Mouse (Mus musculus): Measurements from ENCODE around the gene Gh. TPM values are rescaled to one million over a fixed set of nuclear protein-coding genes. Genes with fewer than 3 reads are reported as not detected.
A peak's percentile ranks its signal among the peaks of the same experiment; 100 is the strongest.

Gene Gh
- polyA plus RNA-seq, 1 experiment = not detected

GRCm38 (mm10) chr11:106316416-106316815, 14.8 kb upstream of the Gh start:
- H3K4me3 ChIP-seq (ENCODE audit: low read depth, low read length) = no peak overlapping the region
- no peak overlapping the region for H3K27ac ChIP-seq (ENCODE audit: insufficient read depth, low read length)
- no peak overlapping the region for H3K9ac ChIP-seq (ENCODE audit: low read depth, poor library complexity, severe bottlenecking)
- H3K27me3 ChIP-seq (ENCODE audit: control insufficient read depth, insufficient read depth, low read length, poor library complexity, severe bottlenecking) = no peaks in the 10 kb centered on the region
- H3K9me3 ChIP-seq (replicated peaks; ENCODE audit: control insufficient read depth, insufficient read depth, low read length, poor library complexity, severe bottlenecking) = no peaks in the 10 kb centered on the region
- no peak for TF ChIP-seq POLR2A (IDR thresholded peaks at IDR 0.05; ENCODE audit: insufficient read depth, low read length)
- TF ChIP-seq CTCF (IDR thresholded peaks at IDR 0.05; ENCODE audit: low read depth, low read length) = no peak
- no peak for TF ChIP-seq EP300 (IDR thresholded peaks at IDR 0.05; ENCODE audit: insufficient read depth, low read depth, low read length)
- no peaks in the 10 kb centered on the region for H3K36me3 ChIP-seq (ENCODE audit: control insufficient read depth, insufficient read depth, low read length, poor library complexity, severe bottlenecking)
- peaks cover 3% of the 10 kb centered on the region for H3K4me1 ChIP-seq (ENCODE audit: control insufficient read depth, insufficient read depth, low read length)

- Histone ChIP-seq H3K4me1 (ENCODE audit: control insufficient read depth, insufficient read depth, low read length) (no peaks in the 10 kb centered on the region), H3K9me3 (replicated peaks; ENCODE audit: control insufficient read depth, insufficient read depth, low read length, poor library complexity, severe bottlenecking) (no peaks in the 10 kb centered on the region), H3K27ac (ENCODE audit: insufficient read depth, low read length) (no peak within 1 kb of the TSS), H3K4me3 (ENCODE audit: low read depth, low read length) (no peak within 1 kb of the TSS), H3K36me3 (ENCODE audit: control insufficient read depth, insufficient read depth, low read length, poor library complexity, severe bottlenecking) (no peaks in the 10 kb centered on the region), H3K9ac (ENCODE audit: low read depth, poor library complexity, severe bottlenecking) (no peak within 1 kb of the TSS), H3K27me3 (ENCODE audit: control insufficient read depth, insufficient read depth, low read length, poor library complexity, severe bottlenecking) (no peaks in the 10 kb centered on the region)
- no peak for TF ChIP-seq EP300 (IDR thresholded peaks at IDR 0.05; ENCODE audit: insufficient read depth, low read depth, low read length)
- no peak for TF ChIP-seq CTCF (IDR thresholded peaks at IDR 0.05; ENCODE audit: low read depth, low read length)
- no peak for TF ChIP-seq POLR2A (IDR thresholded peaks at IDR 0.05; ENCODE audit: insufficient read depth, low read length)
These were observed 12.7 kb upstream of the Gh start, which contains the start of gene Cd79b for GRCm38 (mm10) chr11:106314333-106314812. TSS of gene Cd79b (minus strand) at chr11:106314762.

GRCm38 (mm10) chr11:106313533-106313932, 11.9 kb upstream of the Gh start:
- Histone ChIP-seq H3K4me3 (ENCODE audit: low read depth, low read length) (no peak overlapping the region), H3K4me1 (ENCODE audit: control insufficient read depth, insufficient read depth, low read length) (no peaks in the 10 kb centered on the region), H3K27ac (ENCODE audit: insufficient read depth, low read length) (no peak overlapping the region), H3K36me3 (ENCODE audit: control insufficient read depth, insufficient read depth, low read length, poor library complexity, severe bottlenecking) (no peaks in the 10 kb centered on the region), H3K9me3 (replicated peaks; ENCODE audit: control insufficient read depth, insufficient read depth, low read length, poor library complexity, severe bottlenecking) (no peaks in the 10 kb centered on the region), H3K9ac (ENCODE audit: low read depth, poor library complexity, severe bottlenecking) (no peak overlapping the region), H3K27me3 (ENCODE audit: control insufficient read depth, insufficient read depth, low read length, poor library complexity, severe bottlenecking) (no peaks in the 10 kb centered on the region)
- TF ChIP-seq POLR2A (IDR thresholded peaks at IDR 0.05; ENCODE audit: insufficient read depth, low read length) (no peak), EP300 (IDR thresholded peaks at IDR 0.05; ENCODE audit: insufficient read depth, low read depth, low read length) (0 out of 2 replicates have a peak, but pooled peaks have one; percentile 20)

GRCm38 (mm10) chr11:106310123-106310522, 8.5 kb upstream of the Gh start:
- H3K36me3 ChIP-seq (ENCODE audit: control insufficient read depth, insufficient read depth, low read length, poor library complexity, severe bottlenecking) = no peaks in the 10 kb centered on the region
- H3K9me3 ChIP-seq (replicated peaks; ENCODE audit: control insufficient read depth, insufficient read depth, low read length, poor library complexity, severe bottlenecking) = no peaks in the 10 kb centered on the region
- no peak overlapping the region for H3K27ac ChIP-seq (ENCODE audit: insufficient read depth, low read length)
- no peaks in the 10 kb centered on the region for H3K4me1 ChIP-seq (ENCODE audit: control insufficient read depth, insufficient read depth, low read length)
- H3K27me3 ChIP-seq (ENCODE audit: control insufficient read depth, insufficient read depth, low read length, poor library complexity, severe bottlenecking) = no peaks in the 10 kb centered on the region
- no peak overlapping the region for H3K9ac ChIP-seq (ENCODE audit: low read depth, poor library complexity, severe bottlenecking)
- H3K4me3 ChIP-seq (ENCODE audit: low read depth, low read length) = no peak overlapping the region
- TF ChIP-seq EP300 (IDR thresholded peaks at IDR 0.05; ENCODE audit: insufficient read depth, low read depth, low read length) (no peak), CTCF (IDR thresholded peaks at IDR 0.05; ENCODE audit: low read depth, low read length) (no peak), POLR2A (IDR thresholded peaks at IDR 0.05; ENCODE audit: insufficient read depth, low read length) (no peak)

GRCm38 (mm10) chr11:106308162-106308561, 6.5 kb upstream of the Gh start:
- Histone ChIP-seq H3K4me1 (ENCODE audit: control insufficient read depth, insufficient read depth, low read length) (no peaks in the 10 kb centered on the region), H3K27me3 (ENCODE audit: control insufficient read depth, insufficient read depth, low read length, poor library complexity, severe bottlenecking) (no peaks in the 10 kb centered on the region), H3K36me3 (ENCODE audit: control insufficient read depth, insufficient read depth, low read length, poor library complexity, severe bottlenecking) (no peaks in the 10 kb centered on the region), H3K9ac (ENCODE audit: low read depth, poor library complexity, severe bottlenecking) (no peak overlapping the region), H3K4me3 (ENCODE audit: low read depth, low read length) (no peak overlapping the region), H3K9me3 (replicated peaks; ENCODE audit: control insufficient read depth, insufficient read depth, low read length, poor library complexity, severe bottlenecking) (no peaks in the 10 kb centered on the region), H3K27ac (ENCODE audit: insufficient read depth, low read length) (no peak overlapping the region)
- TF ChIP-seq EP300 (IDR thresholded peaks at IDR 0.05; ENCODE audit: insufficient read depth, low read depth, low read length) = no peak
- no peak for TF ChIP-seq CTCF (IDR thresholded peaks at IDR 0.05; ENCODE audit: low read depth, low read length)
- TF ChIP-seq POLR2A (IDR thresholded peaks at IDR 0.05; ENCODE audit: insufficient read depth, low read length) = no peak

- TF ChIP-seq CTCF (IDR thresholded peaks at IDR 0.05; ENCODE audit: low read depth, low read length) (no peak), POLR2A (IDR thresholded peaks at IDR 0.05; ENCODE audit: insufficient read depth, low read length) (no peak), EP300 (IDR thresholded peaks at IDR 0.05; ENCODE audit: insufficient read depth, low read depth, low read length) (no peak)
These were observed 5.8 kb upstream of the Gh start for GRCm38 (mm10) chr11:106307432-106307831.

More at GRCm38 (mm10) chr11:106307432-106307831, 5.8 kb upstream of the Gh start:
- no peaks in the 10 kb centered on the region for H3K36me3 ChIP-seq (ENCODE audit: control insufficient read depth, insufficient read depth, low read length, poor library complexity, severe bottlenecking)
- H3K4me1 ChIP-seq (ENCODE audit: control insufficient read depth, insufficient read depth, low read length) = no peaks in the 10 kb centered on the region
- no peaks in the 10 kb centered on the region for H3K9me3 ChIP-seq (replicated peaks; ENCODE audit: control insufficient read depth, insufficient read depth, low read length, poor library complexity, severe bottlenecking)
- no peak overlapping the region for H3K4me3 ChIP-seq (ENCODE audit: low read depth, low read length)
- H3K27me3 ChIP-seq (ENCODE audit: control insufficient read depth, insufficient read depth, low read length, poor library complexity, severe bottlenecking) = no peaks in the 10 kb centered on the region
- no peak overlapping the region for H3K27ac ChIP-seq (ENCODE audit: insufficient read depth, low read length)
- H3K9ac ChIP-seq (ENCODE audit: low read depth, poor library complexity, severe bottlenecking) = no peak overlapping the region

Measured in ES-Bruce4 (cell line).